Mouse (Mus musculus): ENCODE results near the gene Anp32e.
A peak's percentile ranks its signal among the peaks of the same experiment; 100 is the strongest.
"Not testable (repeated sequence)": the region's sequence is repeated elsewhere in the genome, so short reads cannot be mapped to it uniquely, and the experiment has no call there.

Anp32e gene

GRCm38 (mm10) chr3:95928658-95929503 is at the start of gene Anp32e:
TSS of gene Anp32e (plus strand) at chr3:95929246.
- DNase-seq = peak; percentile 96 to 98

GRCm38 (mm10) chr3:95881979-95882815 is 46.8 kb upstream of the Anp32e start, which contains the start of gene Ciart:
TSS of gene Ciart (minus strand) at chr3:95882251.
- peak; percentile 95 to 99 for DNase-seq

- peak; percentile 85 to 91 for DNase-seq
Observed at GRCm38 (mm10) chr3:95882816-95883425, 46.1 kb upstream of the Anp32e start.

GRCm38 (mm10) chr3:95884400-95884799 is 44.6 kb upstream of the Anp32e start:
- peak; percentile 65 to 81 for DNase-seq

- peak; percentile 72 to 77 for DNase-seq
Observed at GRCm38 (mm10) chr3:95887596-95887995, 41.5 kb upstream of the Anp32e start.

- DNase-seq = no peak
Observed at GRCm38 (mm10) chr3:95889664-95890063, 39.4 kb upstream of the Anp32e start.

- peak in 1 of 2 experiments; percentile 47 for DNase-seq
Observed at GRCm38 (mm10) chr3:95891211-95892065, 37.6 kb upstream of the Anp32e start, which contains the start of gene BC028528. TSS of gene BC028528 (minus strand) at chr3:95892005.

- no peak for DNase-seq
Observed at GRCm38 (mm10) chr3:95892066-95893052, 36.7 kb upstream of the Anp32e start.

GRCm38 (mm10) chr3:95893126-95893525 is 35.9 kb upstream of the Anp32e start:
- no peak for DNase-seq

GRCm38 (mm10) chr3:95893606-95894316 is 35.3 kb upstream of the Anp32e start, which contains the start of gene Aph1a:
TSS of gene Aph1a (plus strand) at chr3:95893969.
- peak; percentile 96 to 99 for DNase-seq

- DNase-seq = peak; percentile 86 to 90
Observed at GRCm38 (mm10) chr3:95894317-95895160, 34.5 kb upstream of the Anp32e start.

GRCm38 (mm10) chr3:95895501-95895900 is 33.5 kb upstream of the Anp32e start:
- DNase-seq = not testable (repeated sequence)

GRCm38 (mm10) chr3:95899800-95900524 is 29.1 kb upstream of the Anp32e start:
- no peak for DNase-seq

GRCm38 (mm10) chr3:95901616-95902372 is 27.3 kb upstream of the Anp32e start:
- peak; percentile 78 to 81 for DNase-seq

- DNase-seq = no peak
Observed at GRCm38 (mm10) chr3:95902373-95902625, 26.7 kb upstream of the Anp32e start.

- peak; percentile 47 to 59 for DNase-seq
Observed at GRCm38 (mm10) chr3:95902643-95903042, 26.4 kb upstream of the Anp32e start.

- peak; percentile 74 to 86 for DNase-seq
Observed at GRCm38 (mm10) chr3:95903753-95904502, 25.1 kb upstream of the Anp32e start.

Measured in kidney, postnatal 36 days (tissue).